Mouse (Mus musculus) Muller cell, postnatal 12 days (primary cell): ENCODE results near the gene Ankrd61.

ENCODE experiments used
- DNase-seq: peaks from one replicate; pipeline ENCODE4 v3.0.0-alpha.2; 2015; ENCODE audit errors: inconsistent ontology term

The Ankrd61 gene

GRCm38 (mm10) chr5:143893396-143893795 is 4.1 kb downstream of the Ankrd61 start:
- DNase-seq, result no peak

- no peak for DNase-seq
These were observed 5.1 kb downstream of the Ankrd61 start for GRCm38 (mm10) chr5:143892255-143892886.

GRCm38 (mm10) chr5:143890741-143891140 is 6.7 kb downstream of the Ankrd61 start:
- DNase-seq, result no peak

- DNase-seq, result no peak
These were observed 12.2 kb downstream of the Ankrd61 start for GRCm38 (mm10) chr5:143885274-143885673.

GRCm38 (mm10) chr5:143874571-143874970 is 22.9 kb downstream of the Ankrd61 start:
- no peak for DNase-seq

GRCm38 (mm10) chr5:143871547-143872169 is 25.8 kb downstream of the Ankrd61 start:
- DNase-seq, result no peak
